Mouse (Mus musculus) forebrain, embryonic 12.5 days (tissue): ENCODE measurements around the gene AI661453. TPM values are rescaled to one million over a fixed set of nuclear protein-coding genes. Genes with fewer than 3 reads are reported as not detected.

Experiments used
- ATAC-seq: fragments of 200-750 bp; cut with Nextera tagmentation; 2 replicates; pipeline ENCODE4 v1.8.0; 2017; ENCODE audit warnings: moderate TSS enrichment; ENCODE audit not compliant: low FRiP score
- H3K27ac ChIP-seq: fragments of 300-500 bp; sonication (generic); 2 replicates; pipeline ENCODE4 v1.5.1; 2016; ENCODE audit warnings: mild to moderate bottlenecking
- H3K27me3 ChIP-seq: fragments of 300-500 bp; sonication (generic); 2 replicates; pipeline ENCODE4 v1.6.1; 2016; ENCODE audit warnings: mild to moderate bottlenecking
- H3K36me3 ChIP-seq: fragments of 300-500 bp; sonication (generic); replicated peaks from 2 replicates; pipeline ENCODE4 v1.6.1; 2016; ENCODE audit warnings: mild to moderate bottlenecking
- H3K4me1 ChIP-seq: fragments of 300-500 bp; sonication (generic); 2 replicates; pipeline ENCODE4 v1.6.1; 2016
- H3K4me2 ChIP-seq: fragments of 300-500 bp; sonication (generic); 2 replicates; pipeline ENCODE4 v1.6.1; 2016; ENCODE audit warnings: mild to moderate bottlenecking, moderate library complexity
- H3K4me3 ChIP-seq: fragments of 300-500 bp; sonication (generic); replicated peaks from 2 replicates; pipeline ENCODE4 v1.5.1; 2016; ENCODE audit warnings: mild to moderate bottlenecking
- H3K9ac ChIP-seq: fragments of 300-500 bp; sonication (generic); 2 replicates; pipeline ENCODE4 v1.6.1; 2016; ENCODE audit warnings: mild to moderate bottlenecking
- H3K9me3 ChIP-seq: fragments of 300-500 bp; sonication (generic); 2 replicates; pipeline ENCODE4 v1.6.1; 2016
- WGBS: fragments of 180-500 bp; shearing (Covaris S2); methylation state at CpG from one replicate; pipeline ENCODE4 v1.1.7; 2016; 5-methylcytosine and 5-hydroxymethylcytosine counted together
- polyA plus RNA-seq: library from polyadenylated mRNA; unstranded; fragments of >200 nt; fragmentation: Nextera tagmentation; extraction: Ambion mirVana; gene quantifications from 2 replicates; pipeline ENCODE4 v1.2.1, GENCODE M21; 2016

AI661453 gene
- polyA plus RNA-seq, 1 experiment from 2014 or later: 0.13 TPM

- 81% methylated on average over 11 of the region's 11 CpGs for WGBS
- Histone ChIP-seq H3K36me3 (no peaks in the 10 kb centered on the region), H3K4me1 (peaks cover 10% of the 10 kb centered on the region), H3K9me3 (no peaks in the 10 kb centered on the region), H3K9ac (no peak overlapping the region), H3K4me2 (no peak overlapping the region), H3K27ac (no peak overlapping the region), H3K27me3 (peaks cover 9% of the 10 kb centered on the region; the same call in 1 of the 2 replicates), H3K4me3 (no peak overlapping the region)
- no peak for ATAC-seq
Observed at GRCm38 (mm10) chr17:47445518-47445917, 9.1 kb downstream of the AI661453 start.

- Histone ChIP-seq H3K27me3 (peaks cover 4% of the 10 kb centered on the region; the same call in 1 of the 2 replicates), H3K9ac (no peak overlapping the region), H3K4me1 (peaks cover 7% of the 10 kb centered on the region; the same call in 1 of the 2 replicates), H3K4me2 (no peak overlapping the region), H3K36me3 (no peaks in the 10 kb centered on the region), H3K9me3 (no peaks in the 10 kb centered on the region), H3K4me3 (no peak overlapping the region), H3K27ac (no peak overlapping the region)
- WGBS: 82% methylated on average over 9 of the region's 9 CpGs
- no peak for ATAC-seq
Observed at GRCm38 (mm10) chr17:47446025-47446424, 9.6 kb downstream of the AI661453 start.

DNA sequence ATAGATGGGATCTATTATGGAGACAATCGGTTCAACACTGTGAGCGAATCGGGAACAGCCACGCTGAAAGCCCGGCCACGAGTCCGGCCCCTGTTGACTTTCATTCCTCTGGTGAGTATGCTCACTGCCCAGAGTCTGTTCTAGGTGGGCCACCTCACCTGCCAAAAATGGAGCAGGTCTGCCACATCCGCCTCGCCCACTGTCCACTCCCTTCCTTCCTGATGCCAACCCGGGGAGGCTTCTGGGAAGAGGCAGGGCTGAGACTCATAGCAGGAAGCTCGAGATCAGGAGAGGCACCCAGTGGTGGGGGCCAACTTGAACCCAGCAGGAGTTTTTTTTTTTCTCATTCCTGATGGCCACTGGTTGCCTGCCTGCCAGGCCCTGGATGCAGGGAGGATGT lies 10.1 kb downstream of the AI661453 start:
- Histone ChIP-seq H3K9me3 (no peaks in the 10 kb centered on the region), H3K4me2 (no peak overlapping the region), H3K27ac (no peak overlapping the region), H3K4me1 (peaks cover 5% of the 10 kb centered on the region; the same call in 1 of the 2 replicates), H3K27me3 (peaks cover 4% of the 10 kb centered on the region; the same call in 1 of the 2 replicates), H3K9ac (no peak overlapping the region), H3K4me3 (no peak overlapping the region), H3K36me3 (no peaks in the 10 kb centered on the region)
- ATAC-seq: no peak
- 90% methylated on average over 11 of the region's 11 CpGs for WGBS

DNA sequence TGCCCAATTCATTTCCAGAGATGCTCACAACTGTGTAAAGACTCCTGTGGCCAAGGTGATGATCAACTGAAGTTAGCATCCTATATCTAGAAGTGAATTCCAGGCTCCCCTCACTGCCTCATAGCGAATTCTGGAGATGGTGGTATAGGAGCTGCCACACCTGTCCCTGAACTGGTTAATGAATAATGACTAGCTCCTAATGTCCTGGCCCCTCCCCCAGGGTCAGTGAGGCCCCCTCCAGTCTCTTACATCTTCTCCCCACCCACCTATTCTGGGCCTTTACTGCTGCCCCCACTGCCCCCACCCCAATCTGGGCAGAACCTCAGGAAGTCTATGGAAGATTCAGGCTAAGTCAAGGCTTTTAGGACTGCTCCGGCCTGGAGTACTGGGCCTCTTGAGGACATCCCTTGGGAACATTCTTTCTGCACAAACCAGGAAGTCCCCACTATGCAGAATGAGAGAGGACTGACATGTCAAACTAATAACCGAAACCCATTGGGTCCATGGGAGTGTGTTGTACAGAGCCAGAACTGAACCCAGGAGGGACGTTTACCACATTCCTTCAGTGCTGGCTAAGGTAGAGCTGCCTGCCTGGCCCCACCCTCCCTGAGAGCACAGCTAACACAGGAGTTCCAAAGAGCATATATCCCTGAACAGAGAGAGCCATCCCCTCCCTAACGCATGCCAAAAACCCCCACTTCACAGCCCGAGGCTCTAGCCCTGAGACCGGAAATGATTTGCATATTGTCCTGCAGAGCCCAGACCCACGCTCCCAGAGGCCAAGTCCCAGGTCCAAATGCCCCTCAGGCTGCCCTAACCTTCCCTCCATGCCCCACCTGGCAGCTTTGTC lies 12.3 kb downstream of the AI661453 start:
- Histone ChIP-seq H3K9ac (no peak overlapping the region), H3K36me3 (no peaks in the 10 kb centered on the region), H3K27me3 (no peaks in the 10 kb centered on the region), H3K4me1 (no peaks in the 10 kb centered on the region), H3K4me3 (no peak overlapping the region), H3K4me2 (no peak overlapping the region), H3K27ac (no peak overlapping the region), H3K9me3 (no peaks in the 10 kb centered on the region)
- ATAC-seq: no peak
- WGBS: 51% methylated on average over 8 of the region's 8 CpGs

DNA sequence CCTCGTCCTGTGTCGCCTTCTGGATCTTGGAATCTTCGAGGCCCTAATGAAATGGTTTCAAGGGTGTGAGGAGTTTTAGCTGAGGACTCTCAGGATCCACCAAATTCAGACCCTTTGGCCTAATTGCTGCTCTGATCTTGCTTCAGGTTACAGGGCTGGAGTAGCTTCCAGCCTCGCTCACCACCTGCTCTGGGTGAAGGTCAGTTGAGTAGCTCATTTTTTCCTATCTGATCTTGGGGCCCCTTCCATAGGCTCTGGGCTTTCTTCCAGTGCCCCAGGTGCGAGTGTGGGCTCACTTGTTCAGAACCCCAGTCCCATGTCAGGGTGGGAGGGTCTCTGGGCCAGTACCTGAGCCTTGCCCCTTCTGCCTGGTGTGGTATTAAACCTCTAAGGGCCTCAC lies 13.0 kb downstream of the AI661453 start:
- H3K4me3 ChIP-seq: no peak overlapping the region
- H3K27ac ChIP-seq: no peak overlapping the region
- H3K4me1 ChIP-seq: no peaks in the 10 kb centered on the region
- WGBS: 76% methylated on average over 5 of the region's 5 CpGs
- no peak overlapping the region for H3K4me2 ChIP-seq
- H3K36me3 ChIP-seq: no peaks in the 10 kb centered on the region
- no peaks in the 10 kb centered on the region for H3K9me3 ChIP-seq
- no peak for ATAC-seq
- H3K27me3 ChIP-seq: no peaks in the 10 kb centered on the region
- no peak overlapping the region for H3K9ac ChIP-seq

GRCm38 (mm10) chr17:47450239-47450638 lies 13.8 kb downstream of the AI661453 start:
- Histone ChIP-seq H3K4me2 (no peak overlapping the region), H3K4me3 (no peak overlapping the region), H3K27ac (no peak overlapping the region), H3K9ac (no peak overlapping the region), H3K9me3 (no peaks in the 10 kb centered on the region), H3K27me3 (no peaks in the 10 kb centered on the region), H3K36me3 (no peaks in the 10 kb centered on the region), H3K4me1 (no peaks in the 10 kb centered on the region)
- WGBS: 44% methylated on average over 7 of the region's 7 CpGs
- ATAC-seq: no peak

GRCm38 (mm10) chr17:47450880-47451565 lies 14.6 kb downstream of the AI661453 start:
- Histone ChIP-seq H3K9me3 (no peaks in the 10 kb centered on the region), H3K9ac (no peak overlapping the region), H3K27ac (no peak overlapping the region), H3K4me2 (no peak overlapping the region), H3K27me3 (no peaks in the 10 kb centered on the region), H3K4me1 (no peaks in the 10 kb centered on the region), H3K36me3 (no peaks in the 10 kb centered on the region), H3K4me3 (no peak overlapping the region)
- ATAC-seq: no peak
- 76% methylated on average over 12 of the region's 12 CpGs for WGBS

- no peak overlapping the region for H3K4me3 ChIP-seq
- no peak overlapping the region for H3K4me2 ChIP-seq
- H3K9ac ChIP-seq: no peak overlapping the region
- 67% methylated on average over 7 of the region's 7 CpGs for WGBS
- H3K36me3 ChIP-seq: no peaks in the 10 kb centered on the region
- H3K4me1 ChIP-seq: no peaks in the 10 kb centered on the region
- ATAC-seq: no peak
- no peak overlapping the region for H3K27ac ChIP-seq
- no peaks in the 10 kb centered on the region for H3K27me3 ChIP-seq
- H3K9me3 ChIP-seq: no peaks in the 10 kb centered on the region
Observed at GRCm38 (mm10) chr17:47452886-47453285, 16.5 kb downstream of the AI661453 start.

- ATAC-seq: no peak
- no peak overlapping the region for H3K27ac ChIP-seq
- no peaks in the 10 kb centered on the region for H3K27me3 ChIP-seq
- H3K4me2 ChIP-seq: no peak overlapping the region
- no peaks in the 10 kb centered on the region for H3K9me3 ChIP-seq
- no peak overlapping the region for H3K9ac ChIP-seq
- WGBS: 74% methylated on average over 8 of the region's 8 CpGs
- no peaks in the 10 kb centered on the region for H3K36me3 ChIP-seq
- H3K4me3 ChIP-seq: no peak overlapping the region
- no peaks in the 10 kb centered on the region for H3K4me1 ChIP-seq
Observed at GRCm38 (mm10) chr17:47454675-47455074, 18.3 kb downstream of the AI661453 start.

GRCm38 (mm10) chr17:47458310-47458709 lies 21.9 kb downstream of the AI661453 start:
- H3K9ac ChIP-seq: no peak overlapping the region
- WGBS: 87% methylated on average over 13 of the region's 13 CpGs
- H3K4me1 ChIP-seq: no peaks in the 10 kb centered on the region
- no peak overlapping the region for H3K4me2 ChIP-seq
- no peak overlapping the region for H3K27ac ChIP-seq
- H3K36me3 ChIP-seq: no peaks in the 10 kb centered on the region
- ATAC-seq: no peak
- peaks cover 10% of the 10 kb centered on the region for H3K27me3 ChIP-seq
- H3K4me3 ChIP-seq: no peak overlapping the region
- H3K9me3 ChIP-seq: no peaks in the 10 kb centered on the region

DNA sequence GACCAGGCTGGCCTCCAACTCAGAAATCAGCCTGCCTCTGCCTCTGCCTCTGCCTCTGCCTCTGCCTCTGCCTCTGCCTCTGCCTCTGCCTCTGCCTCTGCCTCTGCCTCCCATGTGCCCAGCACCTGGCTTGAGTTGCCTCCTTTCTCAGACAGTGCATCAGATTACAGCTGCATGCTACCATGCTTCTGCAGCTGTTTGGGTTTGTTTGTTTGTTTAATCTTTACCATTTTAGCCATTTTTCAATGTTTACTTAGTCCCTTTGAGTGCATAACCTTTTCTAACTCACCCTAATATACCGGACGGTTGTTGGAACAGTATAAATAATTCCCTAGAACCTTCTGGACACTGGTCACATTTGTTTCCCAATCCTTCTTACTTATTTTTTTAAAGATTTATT lies 22.5 kb downstream of the AI661453 start:
- ATAC-seq: no peak

GRCm38 (mm10) chr17:47459341-47459919 lies 23.0 kb downstream of the AI661453 start:
- H3K4me1 ChIP-seq: no peaks in the 10 kb centered on the region
- peaks cover 18% of the 10 kb centered on the region for H3K27me3 ChIP-seq
- no peak for ATAC-seq
- H3K4me2 ChIP-seq: no peak overlapping the region
- H3K4me3 ChIP-seq: no peak overlapping the region
- H3K36me3 ChIP-seq: no peaks in the 10 kb centered on the region
- WGBS: 87% methylated on average over 3 of the region's 3 CpGs
- no peaks in the 10 kb centered on the region for H3K9me3 ChIP-seq
- H3K9ac ChIP-seq: no peak overlapping the region
- H3K27ac ChIP-seq: no peak overlapping the region

More for the DNA sequence above, 22.5 kb downstream of the AI661453 start:
- H3K9ac ChIP-seq: no peak overlapping the region
- no peaks in the 10 kb centered on the region for H3K9me3 ChIP-seq
- no peak overlapping the region for H3K4me2 ChIP-seq
- no peaks in the 10 kb centered on the region for H3K4me1 ChIP-seq
- H3K27ac ChIP-seq: no peak overlapping the region
- H3K36me3 ChIP-seq: no peaks in the 10 kb centered on the region
- H3K4me3 ChIP-seq: no peak overlapping the region
- peaks cover 14% of the 10 kb centered on the region for H3K27me3 ChIP-seq
- WGBS: 93% methylated on average over 2 of the region's 2 CpGs
